Mouse (Mus musculus): ENCODE data around the gene Bcas1.
"Not testable (repeated sequence)": the region's sequence is repeated elsewhere in the genome, so short reads cannot be mapped to it uniquely, and the experiment has no call there.

The Bcas1 gene

GRCm38 (mm10) chr2:170427704-170428103 lies at the start of gene Bcas1:
TSS of gene Bcas1 (minus strand) at chr2:170427845.
- DNase-seq (ENCODE audit: low read depth, low spot score) = no peak

DNA sequence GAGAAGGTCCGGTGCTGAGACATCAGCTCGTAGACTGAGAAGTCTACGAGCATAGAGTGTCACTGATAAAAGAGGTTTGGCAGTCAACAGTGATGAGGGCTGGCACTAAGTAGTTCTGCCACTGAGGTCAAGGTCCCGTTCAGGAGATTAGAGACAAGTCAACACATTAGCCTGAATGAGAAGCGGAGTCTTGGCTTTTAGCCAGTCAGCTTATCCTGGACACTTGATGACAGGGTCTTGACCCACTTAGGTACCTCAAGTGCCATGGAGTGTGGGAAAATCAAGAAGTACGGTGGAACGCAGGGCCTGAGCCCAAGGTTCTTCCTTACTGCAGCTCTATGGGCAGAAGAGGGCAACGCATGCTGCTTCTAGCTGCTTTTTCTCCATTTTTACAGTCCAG lies 49.0 kb upstream of the Bcas1 start:
- no peak for DNase-seq (ENCODE audit: low read depth, low spot score)

DNA sequence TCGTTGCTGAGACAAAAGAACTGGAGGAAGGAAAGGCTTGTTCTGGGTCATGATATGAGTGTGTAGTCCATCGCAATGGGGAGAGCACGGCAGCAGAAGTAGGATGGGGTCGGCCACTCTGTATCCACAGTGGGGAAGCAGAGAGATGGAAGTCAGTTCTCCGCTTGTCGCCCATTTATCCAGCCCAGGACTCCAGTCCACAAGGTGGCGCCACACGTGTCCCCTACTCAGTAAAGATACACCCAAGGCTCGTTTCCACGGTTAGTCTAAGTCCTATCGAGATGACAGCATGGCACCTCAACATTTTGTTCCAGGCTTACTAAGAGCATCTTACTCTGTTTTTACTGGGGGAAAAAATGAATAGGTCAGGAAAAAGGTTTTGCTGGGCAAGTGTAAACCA lies 48.6 kb upstream of the Bcas1 start:
- no peak for DNase-seq (ENCODE audit: low read depth, low spot score)

GRCm38 (mm10) chr2:170475164-170475563 lies 47.5 kb upstream of the Bcas1 start:
- no peak for DNase-seq (ENCODE audit: low read depth, low spot score)

DNA sequence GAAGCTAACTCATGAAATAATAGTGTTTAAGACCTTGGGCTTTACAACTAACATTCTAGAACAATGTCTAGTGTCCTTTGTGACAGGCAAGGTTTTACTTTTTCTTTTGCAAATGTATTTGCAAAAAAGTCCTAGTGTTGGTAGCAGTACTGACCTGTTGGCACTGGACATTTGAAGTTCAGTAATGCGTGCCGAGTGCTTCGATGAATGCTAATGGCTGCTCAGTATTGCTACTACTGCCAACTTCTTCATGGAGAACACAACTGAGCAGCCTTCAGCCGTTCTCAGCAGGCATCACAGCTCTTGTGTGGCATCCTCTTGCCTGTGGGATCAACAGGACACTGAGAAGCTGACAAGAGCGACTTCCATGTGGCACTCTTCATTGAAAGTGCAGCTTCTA lies 46.5 kb upstream of the Bcas1 start:
- no peak for DNase-seq (ENCODE audit: low read depth, low spot score)

DNA sequence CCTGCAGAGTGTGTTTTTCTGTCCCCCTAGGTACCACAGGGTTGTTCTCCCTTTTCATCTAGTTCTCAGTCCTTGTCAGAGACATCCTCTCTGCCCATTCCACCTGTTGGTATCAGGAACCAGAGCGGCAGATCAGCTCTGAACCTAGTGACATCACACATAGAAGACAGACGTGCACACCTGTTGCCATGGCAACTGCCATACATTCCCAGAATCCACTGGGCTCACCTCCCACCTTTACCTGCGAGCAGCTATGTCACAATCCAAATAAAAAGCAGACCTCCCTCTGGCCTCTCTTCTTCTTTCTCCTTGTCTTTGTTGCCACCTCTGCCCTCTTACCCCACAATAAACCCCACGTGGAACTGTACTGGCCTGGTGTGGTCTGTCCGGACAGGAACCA lies 42.9 kb upstream of the Bcas1 start:
- no peak for DNase-seq (ENCODE audit: low read depth, low spot score)

- DNase-seq (ENCODE audit: low read depth, low spot score) = peak; percentile 26
Observed at GRCm38 (mm10) chr2:170469616-170470308, 42.1 kb upstream of the Bcas1 start.

DNA sequence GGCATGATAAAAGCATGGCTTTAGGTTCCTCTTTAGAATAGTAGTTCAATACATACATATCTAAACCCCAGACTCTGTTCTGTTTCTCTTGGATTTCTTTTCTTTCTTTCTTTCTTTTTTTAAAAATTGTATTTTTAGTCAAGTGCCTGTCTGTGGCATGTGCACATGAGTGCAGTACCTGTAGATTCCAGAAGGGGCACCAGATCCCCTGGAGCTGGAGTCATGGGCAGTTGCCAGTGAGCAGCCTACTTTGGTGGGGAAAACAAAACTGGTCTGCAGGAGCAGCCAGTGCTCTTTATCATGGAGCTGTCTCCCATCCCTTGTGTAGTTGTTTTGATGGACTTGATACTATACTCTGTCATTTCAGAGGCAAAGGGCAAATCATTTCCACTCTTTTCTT lies 40.4 kb upstream of the Bcas1 start:
- DNase-seq (ENCODE audit: low read depth, low spot score) = peak; percentile 39

DNA sequence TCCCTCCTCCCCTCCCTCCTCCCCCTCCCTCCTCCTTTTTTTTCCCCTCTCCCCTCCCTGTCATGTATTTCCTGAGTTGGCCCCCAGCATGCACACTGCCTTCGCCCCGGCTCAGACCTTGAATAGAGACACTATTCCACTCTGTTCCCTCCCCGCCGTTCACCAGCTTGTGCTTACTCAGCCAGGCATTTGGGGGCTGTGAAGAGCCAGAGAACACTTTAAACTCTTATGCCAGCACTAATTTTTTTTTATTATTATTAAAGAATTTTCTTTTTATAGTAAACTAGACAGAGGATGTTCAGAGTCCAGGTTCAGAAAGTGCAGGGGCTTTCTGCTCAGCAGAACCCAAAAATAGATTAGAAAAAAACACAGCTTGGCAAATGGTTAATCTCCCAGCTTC lies 37.2 kb upstream of the Bcas1 start:
- DNase-seq (ENCODE audit: low read depth, low spot score) = no peak

- DNase-seq (ENCODE audit: low read depth, low spot score) = no peak
Observed at GRCm38 (mm10) chr2:170461652-170462051, 34.0 kb upstream of the Bcas1 start.

DNA sequence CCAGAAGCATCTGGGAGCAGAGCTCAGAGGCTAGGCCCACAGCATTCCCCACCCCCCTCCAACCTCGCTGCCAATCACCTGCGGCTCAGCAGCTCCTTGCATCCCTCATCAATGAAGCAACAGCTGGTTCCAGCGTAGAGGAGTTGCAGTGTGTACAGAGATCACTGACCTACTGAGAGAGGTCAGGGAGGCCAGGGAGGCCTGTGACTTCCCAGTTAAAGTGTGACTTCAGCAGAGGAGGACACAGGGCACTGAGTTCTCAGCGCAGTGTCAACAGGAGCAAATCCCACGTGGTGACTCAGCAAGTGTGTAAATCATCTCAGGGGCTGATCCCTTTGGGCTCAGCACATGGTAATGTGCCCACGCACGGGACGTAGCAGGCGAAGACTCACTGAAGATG lies 32.2 kb upstream of the Bcas1 start:
- peak; percentile 39 for DNase-seq (ENCODE audit: low read depth, low spot score)

- no peak for DNase-seq (ENCODE audit: low read depth, low spot score)
Observed at GRCm38 (mm10) chr2:170459183-170459582, 31.5 kb upstream of the Bcas1 start.

DNA sequence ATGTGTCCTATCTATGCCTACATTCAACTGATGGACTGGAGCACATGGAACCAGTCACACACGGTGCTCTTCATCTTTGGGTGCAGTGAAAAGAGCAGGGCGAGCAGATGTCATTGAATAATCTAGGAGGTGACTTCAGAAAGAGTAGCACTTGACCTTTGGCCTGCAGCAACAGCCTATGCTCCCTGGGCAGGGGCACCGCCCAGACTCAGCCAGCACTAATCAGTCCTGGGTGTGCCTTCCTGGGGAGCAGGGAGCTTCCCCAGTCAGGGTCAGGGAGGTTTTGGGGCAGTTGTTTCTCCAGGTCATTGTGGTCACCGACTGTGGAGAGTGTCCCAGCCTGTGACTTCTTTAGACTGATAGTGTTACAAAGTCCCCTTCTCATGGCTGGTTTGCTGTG lies 26.2 kb upstream of the Bcas1 start:
- not testable (repeated sequence) for DNase-seq (ENCODE audit: low read depth, low spot score)

DNA sequence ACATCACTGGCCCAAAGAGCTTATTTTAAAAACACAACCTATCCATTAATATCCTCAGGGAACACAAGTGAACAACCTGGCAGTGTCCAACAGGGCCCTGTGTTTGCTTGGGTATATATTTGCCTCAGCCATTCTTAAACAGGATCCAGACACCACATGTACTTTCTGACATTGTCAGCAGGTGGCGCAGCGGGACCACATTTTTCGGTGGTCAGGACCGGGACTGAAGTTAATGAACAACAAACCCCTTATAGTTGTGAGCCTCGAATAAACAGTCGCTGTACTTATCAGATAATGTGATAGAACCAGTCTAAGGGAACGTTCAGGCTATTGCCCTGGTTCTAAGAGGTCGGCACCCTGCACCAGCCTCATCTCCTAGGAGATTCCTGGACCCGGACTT lies 23.3 kb upstream of the Bcas1 start:
- DNase-seq (ENCODE audit: low read depth, low spot score) = peak; percentile 85

DNA sequence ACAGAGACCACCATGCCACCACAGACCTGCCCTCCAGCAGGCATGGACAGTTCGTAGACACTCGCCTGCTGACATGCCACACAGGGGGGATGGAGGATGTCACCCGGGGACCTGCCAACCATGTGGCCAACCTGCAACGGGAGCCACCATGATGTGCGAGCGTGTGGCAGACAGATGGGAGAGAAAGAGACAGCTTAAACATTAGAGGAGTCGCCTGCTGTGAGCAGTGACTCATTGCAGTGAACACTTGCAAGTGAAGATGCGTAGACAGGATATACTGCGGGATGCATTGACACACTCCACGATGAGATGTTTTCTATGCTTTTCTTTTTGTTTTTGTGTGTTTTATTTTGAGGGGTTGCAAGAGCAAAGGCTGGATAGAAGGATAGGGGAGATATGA lies 20.0 kb upstream of the Bcas1 start:
- no peak for DNase-seq (ENCODE audit: low read depth, low spot score)

DNA sequence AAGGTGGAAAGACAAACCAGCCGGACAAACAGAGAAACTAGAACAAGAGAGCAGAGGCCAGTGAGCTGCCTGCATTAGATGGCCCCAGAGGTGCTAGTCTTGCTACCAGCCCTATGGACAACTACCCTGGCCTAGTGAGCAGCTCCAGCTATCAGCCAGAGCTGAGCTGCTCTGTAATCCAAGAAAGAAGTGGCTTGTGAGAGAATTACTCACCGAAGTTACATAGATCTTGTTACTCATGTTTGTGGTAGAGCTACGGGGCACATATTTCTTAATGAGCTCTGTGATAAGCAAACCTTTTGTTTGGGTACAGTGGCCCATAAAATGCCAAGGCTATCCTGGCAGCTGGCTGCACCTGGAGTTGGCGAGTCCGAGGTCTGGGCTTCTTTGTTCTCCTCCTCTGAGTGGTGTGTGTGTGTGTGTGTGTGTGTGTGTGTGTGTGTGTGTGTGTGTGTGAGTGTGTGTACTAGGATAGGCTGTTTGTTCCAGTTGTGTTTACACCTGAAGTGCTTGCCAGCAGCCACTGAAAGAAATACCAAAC lies 19.3 kb upstream of the Bcas1 start:
- no peak for DNase-seq (ENCODE audit: low read depth, low spot score)

DNA sequence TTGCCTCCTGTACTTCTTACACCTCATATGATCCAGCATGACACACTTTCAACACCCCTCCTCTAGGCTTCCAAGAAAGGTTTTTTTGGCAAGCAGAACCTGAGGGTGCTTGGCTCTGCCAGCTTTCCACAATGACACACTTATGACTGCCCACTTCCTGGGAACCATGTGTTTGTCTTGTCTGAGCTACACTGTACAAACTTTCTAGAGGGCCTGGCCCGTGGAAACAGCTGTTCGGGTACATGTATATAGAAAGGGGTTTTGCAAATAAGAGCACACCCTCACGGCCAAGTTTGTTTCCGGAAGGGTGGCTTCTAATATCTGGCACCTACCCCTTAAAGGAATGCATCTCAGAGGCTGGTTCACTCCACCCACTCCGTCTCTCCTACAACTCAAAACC lies 18.2 kb upstream of the Bcas1 start:
- no peak for DNase-seq (ENCODE audit: low read depth, low spot score)

DNA sequence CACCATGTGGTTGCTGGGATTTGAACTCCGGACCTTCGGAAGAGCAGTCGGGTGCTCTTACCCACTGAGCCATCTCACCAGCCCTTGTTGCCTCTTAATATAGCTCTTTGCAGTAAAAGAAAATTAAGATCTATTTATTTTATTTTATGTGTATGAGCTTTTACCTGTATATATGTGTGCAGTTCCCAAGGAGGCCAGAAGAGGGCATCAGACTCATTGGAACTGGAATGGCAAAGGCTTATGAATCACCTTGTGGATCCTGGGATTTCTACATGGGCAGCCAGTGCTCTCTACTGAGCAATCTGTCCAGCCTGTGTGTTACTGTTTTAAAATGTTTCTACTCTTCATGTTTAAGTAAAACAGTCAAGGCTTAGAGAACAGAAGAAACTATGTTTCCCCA lies 14.9 kb upstream of the Bcas1 start:
- DNase-seq (ENCODE audit: low read depth, low spot score) = peak; percentile 39

DNA sequence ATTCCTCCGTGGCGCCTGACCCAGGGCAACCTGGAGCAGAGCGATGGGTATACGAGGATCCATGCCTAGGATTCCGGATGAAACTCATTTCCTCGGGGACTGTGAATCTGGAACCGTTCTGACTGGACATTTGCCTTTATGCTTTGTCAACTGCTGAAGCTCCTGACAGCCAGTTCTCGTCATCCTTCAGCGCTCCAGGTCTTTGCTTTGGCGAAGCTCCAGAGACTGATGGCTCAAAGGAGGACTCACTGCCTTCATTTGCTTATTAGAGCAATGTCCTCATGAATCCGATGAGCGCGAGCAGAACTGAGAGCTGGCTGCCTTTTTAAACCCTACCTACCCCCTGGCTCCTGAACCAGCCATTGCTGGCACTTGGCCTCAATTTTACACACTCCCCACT lies 11.1 kb upstream of the Bcas1 start:
- no peak for DNase-seq (ENCODE audit: low read depth, low spot score)

GRCm38 (mm10) chr2:170436204-170436603 lies 8.6 kb upstream of the Bcas1 start:
- no peak for DNase-seq (ENCODE audit: low read depth, low spot score)

GRCm38 (mm10) chr2:170432152-170432551 lies 4.5 kb upstream of the Bcas1 start:
- no peak for DNase-seq (ENCODE audit: low read depth, low spot score)

DNA sequence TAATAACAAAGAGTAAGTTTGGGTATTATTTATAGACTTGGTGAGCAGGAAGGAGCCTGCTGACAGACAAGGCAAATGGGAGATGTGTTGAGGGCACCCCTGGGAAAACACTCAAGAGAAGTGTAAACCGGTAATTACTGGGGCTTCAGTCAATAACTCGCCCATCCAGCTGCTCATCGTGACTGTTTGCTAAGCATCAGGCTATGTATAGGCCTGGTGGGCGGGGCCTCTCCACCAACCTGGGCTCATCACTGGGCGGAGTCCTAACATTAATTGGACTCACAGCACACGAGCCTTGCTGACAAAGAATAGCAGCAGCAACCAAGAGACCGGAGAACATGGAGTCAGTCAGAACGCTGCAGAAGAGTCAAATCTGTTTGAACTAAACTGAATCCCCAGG lies 1.3 kb upstream of the Bcas1 start:
- no peak for DNase-seq (ENCODE audit: low read depth, low spot score)

GRCm38 (mm10) chr2:170424131-170424530 lies 3.5 kb downstream of the Bcas1 start:
- DNase-seq (ENCODE audit: low read depth, low spot score) = no peak

GRCm38 (mm10) chr2:170421924-170422323 lies 5.7 kb downstream of the Bcas1 start:
- no peak for DNase-seq (ENCODE audit: low read depth, low spot score)
